Mouse (Mus musculus) forebrain, embryonic 11.5 days (tissue): ENCODE measurements around the gene Zpr1. TPM values are rescaled to one million over a fixed set of nuclear protein-coding genes. Genes with fewer than 3 reads are reported as not detected.

Experiments
- polyA plus RNA-seq: library from polyadenylated mRNA; unstranded; fragments of >200 nt; fragmentation: Nextera tagmentation; extraction: Ambion mirVana; gene quantifications from 2 replicates; pipeline ENCODE4 v1.2.1, GENCODE M21; 2014

The Zpr1 gene
- polyA plus RNA-seq, 1 experiment from 2014 or later: 61.4 TPM

Other genes with a start within 250 kb of the Zpr1 start
- gene Apoa1, start 44.5 kb upstream of the Zpr1 start, polyA plus RNA-seq: 0.98 and 1.1 TPM in 2 replicates
- gene Apoc3, start 37.4 kb upstream of the Zpr1 start, polyA plus RNA-seq: not detected in 2 replicates
- not detected in 2 replicates for gene Apoa4, start 32.4 kb upstream of the Zpr1 start, polyA plus RNA-seq
- gene Apoa5, start 4.4 kb upstream of the Zpr1 start, polyA plus RNA-seq: not detected in 2 replicates
- gene Bud13, start 9.9 kb downstream of the Zpr1 start, polyA plus RNA-seq: 28.5 and 29.9 TPM in 2 replicates
- not detected in 2 replicates for gene 4931429L15Rik, start 46.9 kb downstream of the Zpr1 start, polyA plus RNA-seq